Mouse (Mus musculus) limb, embryonic 11.5 days (tissue): Measurements from ENCODE around the gene Prmt3. TPM values are rescaled to one million over a fixed set of nuclear protein-coding genes. Genes with fewer than 3 reads are reported as not detected.

Experiments used
- ATAC-seq: fragments of 200-750 bp; cut with Nextera tagmentation; 2 replicates; pipeline ENCODE4 v1.8.0; 2017; ENCODE audit warnings: low read depth; ENCODE audit not compliant: insufficient number of reproducible peaks, low FRiP score, low TSS enrichment
- DNase-seq: peaks from one replicate; pipeline ENCODE4 v3.0.0-alpha.2; 2015; ENCODE audit warnings: low spot score
- H3K27ac ChIP-seq: fragments of 300-500 bp; sonication (generic); replicated peaks from 2 replicates; pipeline ENCODE4 v1.5.1; 2014; ENCODE audit warnings: low read depth, mild to moderate bottlenecking, low read length
- H3K27me3 ChIP-seq: fragments of 300-500 bp; sonication (generic); 2 replicates; pipeline ENCODE4 v1.6.1; 2014; ENCODE audit warnings: mild to moderate bottlenecking, low read length, mixed read lengths; ENCODE audit not compliant: control insufficient read depth, insufficient read depth
- H3K36me3 ChIP-seq: fragments of 300-500 bp; sonication (generic); 2 replicates; pipeline ENCODE4 v1.6.1; 2014; ENCODE audit warnings: mild to moderate bottlenecking, low read length, moderate library complexity, mixed read lengths; ENCODE audit not compliant: control insufficient read depth, insufficient read depth
- H3K4me1 ChIP-seq: fragments of 300-500 bp; sonication (generic); 2 replicates; pipeline ENCODE4 v1.6.1; 2014; ENCODE audit warnings: low read length, mixed read lengths; ENCODE audit not compliant: control insufficient read depth, insufficient read depth
- H3K4me2 ChIP-seq: fragments of 300-500 bp; sonication (generic); 2 replicates; pipeline ENCODE4 v1.6.1; 2014; ENCODE audit warnings: low read depth, mild to moderate bottlenecking, moderate library complexity; ENCODE audit not compliant: severe bottlenecking
- H3K4me3 ChIP-seq: fragments of 300-500 bp; sonication (generic); 2 replicates; pipeline ENCODE4 v1.5.1; 2014; ENCODE audit warnings: low read depth, low read length
- H3K9ac ChIP-seq: fragments of 300-500 bp; sonication (generic); 2 replicates; pipeline ENCODE4 v1.6.1; 2014; ENCODE audit warnings: mild to moderate bottlenecking, low read length
- H3K9me3 ChIP-seq: fragments of 300-500 bp; sonication (generic); 2 replicates; pipeline ENCODE4 v1.6.1; 2016; ENCODE audit warnings: low read length; ENCODE audit not compliant: control insufficient read depth
- WGBS: fragments of 180-500 bp; shearing (Covaris S2); extraction: QIAGEN DNeasy Blood & Tissue Kit; methylation state at CpG from one replicate; pipeline ENCODE4 v1.1.7; 2014; 5-methylcytosine and 5-hydroxymethylcytosine counted together
- polyA plus RNA-seq: library from polyadenylated mRNA; unstranded; fragments of >200 nt; fragmentation: Nextera tagmentation; extraction: Ambion mirVana; gene quantifications from 2 replicates; pipeline ENCODE4 v1.2.1, GENCODE M21; 2014

Gene Prmt3
- polyA plus RNA-seq, 1 experiment from 2014 or later = 54.4 TPM

- no peak for ATAC-seq
- no peaks in the 10 kb centered on the region for H3K9me3 ChIP-seq
- WGBS = 90% methylated on average over 4 of the region's 4 CpGs
- H3K4me1 ChIP-seq = peaks cover 4% of the 10 kb centered on the region; the same call in 1 of the 2 replicates
- DNase-seq = no peak
- no peak overlapping the region for H3K27ac ChIP-seq
- no peaks in the 10 kb centered on the region for H3K27me3 ChIP-seq
- no peak overlapping the region for H3K9ac ChIP-seq
- H3K4me2 ChIP-seq = no peak overlapping the region
- H3K4me3 ChIP-seq = no peak overlapping the region
- H3K36me3 ChIP-seq = peaks cover 2% of the 10 kb centered on the region; the same call in 1 of the 2 replicates
Observed at GRCm38 (mm10) chr7:49823595-49823994, 45.4 kb downstream of the Prmt3 start.

DNA sequence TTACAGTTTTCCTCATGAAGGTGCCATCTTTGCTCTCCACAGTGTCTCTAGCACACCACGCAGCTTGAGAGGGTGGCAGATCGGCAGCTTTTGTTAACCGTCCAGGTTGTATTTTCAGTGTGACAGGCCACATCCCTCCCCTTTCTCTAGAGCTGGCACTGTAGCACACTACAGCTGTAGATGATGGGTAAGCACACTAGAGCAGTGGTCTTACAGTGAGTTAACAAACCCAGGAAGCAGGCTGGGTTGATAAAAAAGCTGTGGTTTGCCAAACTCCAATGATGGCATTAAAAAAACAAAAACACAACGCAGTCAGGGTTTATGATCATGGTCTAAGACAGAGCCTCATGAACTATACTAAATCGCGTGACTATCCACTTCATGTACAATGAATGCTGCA is 45.9 kb downstream of the Prmt3 start:
- Histone ChIP-seq H3K4me2 (no peak overlapping the region), H3K4me3 (no peak overlapping the region), H3K9ac (no peak overlapping the region), H3K9me3 (no peaks in the 10 kb centered on the region), H3K27ac (no peak overlapping the region), H3K27me3 (no peaks in the 10 kb centered on the region), H3K4me1 (peaks cover 4% of the 10 kb centered on the region; the same call in 1 of the 2 replicates), H3K36me3 (peaks cover 2% of the 10 kb centered on the region; the same call in 1 of the 2 replicates)
- ATAC-seq = no peak
- WGBS = 92% methylated on average over 6 of the region's 6 CpGs
- no peak for DNase-seq

DNA sequence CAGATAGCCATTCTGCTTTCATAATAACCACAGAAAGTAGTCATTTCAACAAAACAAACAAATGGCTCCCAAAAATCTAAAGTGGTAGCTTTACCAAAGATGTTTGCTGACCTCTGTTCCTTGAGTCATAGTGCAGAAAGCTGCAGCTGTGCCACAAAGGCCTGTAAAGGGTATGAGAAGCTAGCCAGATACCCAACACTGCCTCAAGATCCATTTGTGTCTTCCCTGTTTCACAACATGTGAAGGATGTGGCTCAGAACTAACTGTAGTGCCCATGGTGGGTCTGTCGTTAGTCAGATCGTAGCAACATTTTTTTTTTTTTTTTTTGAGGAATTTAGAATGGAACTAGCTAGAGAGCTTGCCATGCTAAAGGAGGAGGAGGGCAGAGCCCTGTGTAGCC is 46.4 kb downstream of the Prmt3 start:
- Histone ChIP-seq H3K36me3 (peaks cover 2% of the 10 kb centered on the region; the same call in 1 of the 2 replicates), H3K27me3 (no peaks in the 10 kb centered on the region), H3K4me3 (no peak overlapping the region), H3K9me3 (no peaks in the 10 kb centered on the region), H3K4me1 (peaks cover 4% of the 10 kb centered on the region; the same call in 1 of the 2 replicates), H3K27ac (no peak overlapping the region), H3K4me2 (no peak overlapping the region), H3K9ac (no peak overlapping the region)
- no peak for ATAC-seq
- DNase-seq = no peak
- 83% methylated on average over 2 of the region's 2 CpGs for WGBS

- Histone ChIP-seq H3K9me3 (no peaks in the 10 kb centered on the region), H3K9ac (no peak overlapping the region), H3K27ac (no peak overlapping the region), H3K4me1 (peaks cover 4% of the 10 kb centered on the region; the same call in 1 of the 2 replicates), H3K4me3 (no peak overlapping the region), H3K27me3 (no peaks in the 10 kb centered on the region), H3K4me2 (no peak overlapping the region), H3K36me3 (peaks cover 2% of the 10 kb centered on the region; the same call in 1 of the 2 replicates)
- ATAC-seq (no peak), DNase-seq (no peak)
- 89% methylated on average over 3 of the region's 3 CpGs for WGBS
Observed at GRCm38 (mm10) chr7:49825492-49825891, 47.3 kb downstream of the Prmt3 start.

- peaks cover 4% of the 10 kb centered on the region; the same call in 1 of the 2 replicates for H3K4me1 ChIP-seq
- H3K27me3 ChIP-seq = no peaks in the 10 kb centered on the region
- H3K9ac ChIP-seq = no peak overlapping the region
- no peaks in the 10 kb centered on the region for H3K9me3 ChIP-seq
- ATAC-seq (no peak), DNase-seq (no peak)
- no peak overlapping the region for H3K27ac ChIP-seq
- WGBS = 50% methylated on average over 1 of the region's 1 CpGs
- H3K4me3 ChIP-seq = no peak overlapping the region
- H3K4me2 ChIP-seq = no peak overlapping the region
- no peaks in the 10 kb centered on the region; the same call in 1 of the 2 replicates for H3K36me3 ChIP-seq
Observed at GRCm38 (mm10) chr7:49827920-49828319, 49.8 kb downstream of the Prmt3 start.

GRCm38 (mm10) chr7:49842366-49843282 is 64.5 kb downstream of the Prmt3 start:
- H3K27me3 ChIP-seq = no peaks in the 10 kb centered on the region
- no peaks in the 10 kb centered on the region; the same call in 1 of the 2 replicates for H3K36me3 ChIP-seq
- no peak for DNase-seq
- peaks cover 2% of the 10 kb centered on the region; the same call in 1 of the 2 replicates for H3K4me1 ChIP-seq
- no peak overlapping the region for H3K4me2 ChIP-seq
- no peak overlapping the region for H3K4me3 ChIP-seq
- H3K9me3 ChIP-seq = no peaks in the 10 kb centered on the region
- ATAC-seq = peak; percentile 87
- H3K9ac ChIP-seq = no peak overlapping the region
- no peak overlapping the region for H3K27ac ChIP-seq
- 63% methylated on average over 11 of the region's 11 CpGs for WGBS

GRCm38 (mm10) chr7:49843304-49843933 is 65.3 kb downstream of the Prmt3 start:
- ATAC-seq = peak; percentile 51; the same call in 1 of the 2 replicates
- Histone ChIP-seq H3K27ac (no peak overlapping the region), H3K4me1 (peaks cover 2% of the 10 kb centered on the region; the same call in 1 of the 2 replicates), H3K27me3 (no peaks in the 10 kb centered on the region), H3K9me3 (no peaks in the 10 kb centered on the region), H3K9ac (no peak overlapping the region), H3K4me2 (no peak overlapping the region), H3K36me3 (no peaks in the 10 kb centered on the region; the same call in 1 of the 2 replicates), H3K4me3 (no peak overlapping the region)
- WGBS = 70% methylated on average over 6 of the region's 6 CpGs
- DNase-seq = no peak

- Histone ChIP-seq H3K4me2 (no peak overlapping the region), H3K9me3 (no peaks in the 10 kb centered on the region), H3K9ac (no peak overlapping the region), H3K4me3 (no peak overlapping the region), H3K4me1 (peaks cover 2% of the 10 kb centered on the region; the same call in 1 of the 2 replicates), H3K36me3 (no peaks in the 10 kb centered on the region), H3K27me3 (no peaks in the 10 kb centered on the region), H3K27ac (no peak overlapping the region)
- 77% methylated on average over 2 of the region's 2 CpGs for WGBS
- DNase-seq = no peak
- ATAC-seq = no peak
Observed at GRCm38 (mm10) chr7:49847939-49848338, 69.8 kb downstream of the Prmt3 start.
